Mouse (Mus musculus): ENCODE measurements around the gene Spata2.

Gene Spata2

DNA sequence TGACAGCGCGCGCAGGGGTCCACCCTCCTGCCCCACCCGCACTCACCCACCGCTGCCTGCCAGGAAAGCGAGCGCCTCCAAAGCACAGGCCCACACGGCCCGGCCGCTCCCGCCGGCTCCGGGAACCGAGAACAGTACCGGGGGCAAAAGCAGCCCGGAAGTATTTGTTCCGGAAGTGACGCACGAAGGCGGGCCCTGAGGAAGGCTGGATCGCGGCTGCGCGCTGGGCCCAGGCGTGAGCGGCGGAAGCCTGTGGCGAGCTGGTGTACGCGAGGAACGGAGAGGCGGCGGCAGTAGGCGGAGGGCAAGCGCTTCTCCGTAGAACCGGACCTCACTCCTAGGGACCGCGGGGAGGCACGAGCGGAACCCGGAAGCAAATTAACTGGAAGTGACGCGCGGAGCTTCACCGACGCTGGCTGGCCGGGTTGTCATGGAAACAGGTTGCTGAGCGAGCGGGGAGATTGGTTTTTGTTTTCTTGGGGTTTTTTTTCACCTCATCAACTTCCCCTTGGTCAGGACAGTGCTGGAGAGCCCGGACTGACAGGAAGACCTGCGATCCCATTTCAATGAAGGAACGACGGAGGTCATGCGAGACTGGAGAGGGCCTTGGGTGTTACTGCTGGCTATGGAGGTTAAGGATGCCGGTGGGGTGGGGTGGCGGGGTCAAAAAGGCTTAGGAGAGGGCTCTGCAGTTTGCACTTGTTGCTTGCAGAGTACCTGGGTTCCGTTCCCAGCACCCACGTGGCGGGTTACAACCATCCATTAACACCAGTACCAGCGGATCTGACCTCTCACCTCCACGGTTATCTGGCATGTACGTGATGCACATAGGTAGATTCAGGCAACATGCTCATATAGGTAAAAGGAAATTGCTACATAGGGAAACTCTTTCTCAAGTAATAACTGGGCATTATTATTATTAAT, at the start of gene Spata2:
Gene Spata2 (minus strand): TSS at position 175 of the 924 bp plus-strand sequence.
- peak; percentile 95 to 96 for DNase-seq

DNA sequence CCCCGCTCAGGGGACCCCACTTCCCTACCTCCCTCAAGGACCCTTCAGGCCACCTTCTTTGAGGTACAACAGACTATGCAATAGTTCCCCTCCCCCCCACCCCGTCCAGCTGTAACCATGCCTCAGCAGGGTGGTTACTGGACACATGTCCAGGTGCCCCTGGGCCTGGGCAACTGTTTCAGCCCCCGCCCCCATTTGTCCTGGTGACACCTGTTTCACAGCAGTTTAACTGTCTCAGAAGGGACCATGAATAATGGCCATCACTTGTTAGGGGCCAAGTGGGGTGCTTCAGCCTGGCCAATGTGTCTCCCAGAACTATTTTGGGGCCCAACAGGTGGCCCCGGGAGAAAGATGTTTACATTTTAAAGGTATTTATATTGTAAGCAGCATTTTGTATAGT, 49.7 kb upstream of the Spata2 start:
- DNase-seq, result no peak

DNA sequence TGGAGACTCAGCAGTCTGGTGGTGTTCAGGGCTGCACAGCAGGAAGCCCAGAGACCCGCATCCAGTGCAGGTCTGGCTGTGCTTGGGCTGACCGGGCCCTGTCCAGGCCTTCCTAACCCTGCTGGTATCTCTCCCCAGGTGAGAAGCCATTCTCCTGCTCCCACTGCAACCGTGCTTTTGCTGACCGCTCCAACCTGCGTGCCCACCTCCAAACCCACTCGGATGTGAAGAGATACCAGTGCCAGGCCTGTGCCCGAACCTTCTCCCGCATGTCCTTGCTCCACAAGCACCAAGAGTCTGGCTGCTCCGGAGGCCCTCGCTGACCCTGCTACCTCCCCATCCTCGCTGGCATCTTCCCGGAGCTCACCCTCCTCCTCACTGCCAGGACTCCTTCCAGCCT, 49.1 kb upstream of the Spata2 start:
- no peak for DNase-seq

DNA sequence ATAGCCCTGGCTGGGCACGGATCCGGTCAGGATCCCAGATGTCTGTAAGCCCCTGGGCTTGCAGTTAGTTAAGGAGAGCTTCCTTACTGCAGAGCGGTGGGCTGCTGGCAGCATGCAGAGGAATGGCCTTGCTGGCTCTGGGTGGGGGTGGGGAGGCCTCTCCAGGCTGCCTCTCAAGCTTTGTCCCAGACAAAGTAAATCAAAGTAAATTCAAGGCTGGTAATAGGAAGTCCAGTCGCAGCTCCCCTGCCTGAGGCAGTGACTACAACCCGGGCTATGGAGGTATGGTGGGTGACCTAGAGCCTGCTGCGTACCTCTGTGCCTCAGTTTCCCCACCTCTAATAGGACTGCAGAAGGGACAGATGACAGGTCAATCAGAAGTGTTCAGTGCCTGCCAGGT, 48.6 kb upstream of the Spata2 start:
- DNase-seq, result no peak

DNA sequence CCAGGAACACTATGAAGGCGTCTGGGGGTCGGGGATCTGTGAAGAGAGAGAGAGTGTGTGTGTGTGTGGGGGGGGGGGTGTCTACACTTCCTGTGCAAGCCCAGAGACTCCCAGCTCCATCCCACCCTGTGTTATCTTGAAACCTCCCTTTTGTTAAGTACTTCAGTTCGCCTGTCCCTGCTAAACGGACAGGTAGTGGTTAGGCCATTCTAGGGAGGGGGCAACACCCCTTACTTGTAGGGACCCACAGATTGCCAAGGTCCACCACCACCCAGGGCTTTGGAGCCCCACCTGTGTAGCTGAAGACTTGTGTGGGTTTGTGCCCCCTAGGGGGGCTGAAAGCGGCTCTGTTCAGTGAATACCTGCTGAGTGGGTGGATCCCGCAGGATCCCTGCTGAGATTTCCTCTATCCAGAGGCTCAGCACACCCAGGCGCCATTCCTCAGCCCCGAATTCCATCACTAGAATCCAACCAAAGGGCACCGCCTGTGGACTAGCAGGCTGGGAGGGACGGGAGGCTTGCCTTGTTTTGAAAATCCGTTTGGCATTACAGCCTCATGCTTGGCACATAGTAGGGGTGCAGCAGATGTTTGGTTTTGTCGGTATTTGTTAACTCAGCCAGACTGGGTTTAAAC, 47.9 kb upstream of the Spata2 start:
- no peak for DNase-seq

DNA sequence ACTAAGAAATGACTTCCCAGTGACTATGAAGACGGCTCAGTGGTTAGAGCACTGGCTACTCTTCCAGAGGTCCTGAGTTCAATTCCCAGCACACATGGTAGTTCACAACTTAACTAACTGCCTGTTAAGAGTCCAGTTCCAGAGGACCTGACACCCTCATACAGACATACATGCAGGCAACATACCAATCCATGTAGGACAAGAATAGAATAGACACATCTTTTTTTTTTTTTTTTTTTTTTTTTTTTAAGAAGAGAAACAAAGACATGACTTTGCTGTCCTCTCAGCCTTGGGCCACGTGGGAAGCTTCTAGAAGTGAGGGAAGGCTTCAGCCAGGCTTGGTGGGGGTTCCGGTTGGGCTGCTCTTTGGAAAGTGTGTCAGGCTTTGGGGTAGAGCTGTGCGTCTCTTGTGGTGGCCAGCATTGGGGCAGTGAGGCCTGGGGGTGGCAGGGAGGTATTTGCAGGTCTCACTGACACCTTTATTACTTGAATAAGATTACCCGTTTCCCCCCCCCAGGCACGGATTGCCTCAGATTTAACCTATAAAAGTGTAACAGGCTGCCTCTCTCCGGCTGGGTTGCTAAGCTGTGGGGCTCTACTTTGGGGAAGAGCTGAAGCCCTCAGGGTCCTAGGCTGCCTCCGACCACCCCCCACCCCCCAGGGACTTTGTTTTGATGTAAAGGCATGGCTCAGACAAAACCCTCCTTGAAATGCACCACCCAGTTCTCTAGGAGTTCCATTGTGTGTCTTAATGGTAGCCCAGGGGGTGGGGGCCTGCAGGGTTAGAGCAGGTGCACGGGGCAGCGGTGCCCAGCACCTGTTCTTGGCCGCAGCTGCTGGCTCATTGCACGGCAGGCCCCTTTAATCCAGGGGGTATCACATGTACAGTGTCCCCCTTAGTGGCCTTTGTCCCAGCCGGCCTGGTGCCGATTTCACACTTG, 47.1 kb upstream of the Spata2 start:
- no peak for DNase-seq

DNA sequence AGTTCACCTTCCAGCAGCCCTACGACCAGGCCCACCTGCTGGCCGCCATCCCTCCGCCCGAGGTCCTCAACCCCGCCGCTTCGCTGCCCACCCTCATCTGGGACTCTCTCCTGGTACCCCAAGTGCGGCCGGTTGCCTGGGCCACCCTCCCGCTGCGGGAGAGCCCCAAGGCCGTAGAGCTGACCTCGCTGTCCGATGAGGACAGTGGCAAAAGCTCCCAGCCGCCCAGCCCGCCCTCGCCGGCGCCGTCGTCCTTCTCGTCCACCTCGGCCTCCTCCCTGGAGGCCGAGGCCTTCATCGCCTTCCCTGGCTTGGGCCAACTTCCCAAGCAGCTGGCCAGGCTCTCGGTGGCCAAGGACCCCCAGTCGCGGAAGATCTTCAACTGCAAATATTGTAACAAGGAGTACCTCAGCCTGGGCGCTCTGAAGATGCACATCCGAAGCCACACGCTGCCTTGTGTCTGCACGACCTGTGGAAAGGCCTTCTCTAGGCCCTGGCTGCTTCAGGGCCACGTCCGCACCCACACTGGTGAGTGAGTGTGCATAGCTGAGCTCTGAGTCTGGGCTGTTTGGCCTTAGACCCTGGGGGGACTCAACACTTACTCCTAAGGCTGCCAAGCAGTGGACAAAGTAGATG, 46.1 kb upstream of the Spata2 start:
- no peak for DNase-seq

DNA sequence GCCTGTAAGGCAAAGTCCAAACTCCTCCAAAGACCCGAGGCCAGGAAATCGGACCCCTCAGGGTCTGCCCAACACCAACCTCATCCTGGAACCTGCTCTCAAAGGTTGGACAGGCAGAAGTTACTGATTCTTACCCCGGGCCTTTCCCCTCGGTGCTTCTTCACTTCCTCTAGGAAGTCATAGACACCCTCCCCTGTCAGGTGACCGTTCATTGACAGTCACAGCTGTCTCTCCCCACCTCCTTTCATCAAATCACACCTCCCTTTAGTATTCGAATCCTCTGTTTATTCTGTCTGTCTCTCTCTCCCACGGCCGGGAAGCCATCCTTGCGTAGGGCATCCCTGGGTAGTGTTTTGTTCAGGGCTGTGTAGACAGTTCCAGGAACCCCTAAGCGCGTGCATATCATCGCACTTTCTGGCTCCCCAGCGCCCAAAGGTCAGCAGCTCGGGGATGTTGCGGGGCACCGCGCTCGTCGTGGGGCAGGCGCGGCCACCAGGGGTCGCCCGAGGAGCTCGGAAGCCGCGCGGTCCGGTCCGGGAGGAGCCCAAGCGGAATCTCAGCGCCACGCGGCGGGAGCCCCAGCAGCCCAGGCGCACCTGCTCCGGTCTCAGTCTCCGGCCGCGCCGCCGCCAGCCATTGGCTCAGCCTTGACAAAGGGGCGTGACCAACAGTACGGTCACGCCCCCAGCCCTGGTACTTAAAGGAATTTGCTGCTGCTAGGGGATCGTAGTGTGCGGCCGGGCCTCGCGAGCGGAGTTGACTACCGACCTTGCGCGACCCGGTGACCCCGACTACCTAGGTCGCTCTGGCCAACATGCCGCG, 45.0 kb upstream of the Spata2 start, which contains the start of gene Snai1:
Gene Snai1 (plus strand): TSS at position 720 of the 822 bp plus-strand sequence.
- DNase-seq, result peak; percentile 90 to 95

DNA sequence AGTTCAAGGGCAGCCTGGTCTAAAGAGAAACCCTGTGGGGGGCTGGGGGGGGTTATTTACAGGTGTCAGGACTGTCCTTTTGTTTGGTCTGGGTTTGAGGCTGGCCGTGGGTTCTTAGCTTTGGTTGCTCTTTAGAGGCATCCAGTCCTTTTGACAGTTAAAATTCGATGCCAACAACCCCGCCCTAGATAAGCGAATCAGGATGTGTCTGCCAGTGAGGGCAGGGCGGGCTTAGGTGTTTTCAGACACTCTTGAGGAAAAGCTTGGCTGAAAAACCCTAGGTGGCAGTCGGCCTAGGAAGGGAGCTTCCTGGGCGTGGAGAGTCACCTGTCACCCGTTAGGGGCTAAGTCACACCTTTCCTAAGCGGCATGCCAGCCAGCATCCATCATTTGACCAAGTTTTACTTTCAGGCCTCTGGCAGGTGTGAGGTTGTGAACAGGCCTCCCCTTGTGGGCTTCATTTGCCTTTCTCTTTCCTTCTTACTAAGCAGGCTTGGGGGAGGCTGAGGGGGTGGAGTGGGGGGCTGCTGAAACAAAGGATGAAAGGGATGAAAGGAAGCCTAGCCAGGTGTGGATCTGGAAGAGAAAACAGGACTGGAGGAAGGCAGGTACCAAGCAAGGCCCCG, 43.7 kb upstream of the Spata2 start:
- DNase-seq, result no peak

DNA sequence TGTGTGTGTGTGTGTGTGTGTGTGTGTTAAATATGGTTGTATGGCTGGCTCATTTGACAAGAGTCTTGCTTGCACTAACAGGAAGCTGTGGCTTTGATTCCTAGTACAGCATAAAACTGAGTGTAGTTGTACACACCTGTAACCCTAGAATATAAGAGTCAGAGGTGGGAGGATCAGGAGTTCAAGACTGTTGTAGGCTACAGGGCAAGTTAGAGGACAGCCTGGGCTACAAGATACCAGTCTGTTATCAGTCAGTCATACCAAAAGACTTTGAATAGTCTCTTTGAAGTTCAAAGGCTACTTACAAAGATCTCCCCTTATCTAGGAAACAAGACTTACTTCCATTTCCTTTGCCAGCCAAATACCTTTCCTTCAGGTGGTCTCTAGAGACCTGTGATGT, 41.2 kb upstream of the Spata2 start:
- DNase-seq, result no peak

DNA sequence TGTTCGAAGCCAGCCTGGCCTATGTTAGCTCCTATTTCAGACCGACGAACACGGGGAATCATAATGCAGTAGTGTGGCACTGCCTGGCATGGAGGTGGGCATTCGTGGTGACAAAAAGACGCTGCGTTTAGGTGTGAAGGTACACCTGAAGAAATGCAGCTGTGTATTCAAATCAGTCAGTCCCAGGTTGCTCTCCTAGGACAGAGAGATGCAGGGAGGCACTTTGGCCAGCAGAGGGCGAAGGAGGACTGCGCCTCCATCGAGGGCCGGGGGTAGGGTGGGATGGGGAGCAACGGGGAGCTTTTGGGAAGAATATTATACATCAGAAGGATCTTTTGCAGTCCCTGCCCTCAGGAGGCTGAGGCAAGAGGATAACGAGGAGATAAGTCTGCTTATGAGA, 39.4 kb upstream of the Spata2 start:
- DNase-seq, result peak; percentile 44 to 65

DNA sequence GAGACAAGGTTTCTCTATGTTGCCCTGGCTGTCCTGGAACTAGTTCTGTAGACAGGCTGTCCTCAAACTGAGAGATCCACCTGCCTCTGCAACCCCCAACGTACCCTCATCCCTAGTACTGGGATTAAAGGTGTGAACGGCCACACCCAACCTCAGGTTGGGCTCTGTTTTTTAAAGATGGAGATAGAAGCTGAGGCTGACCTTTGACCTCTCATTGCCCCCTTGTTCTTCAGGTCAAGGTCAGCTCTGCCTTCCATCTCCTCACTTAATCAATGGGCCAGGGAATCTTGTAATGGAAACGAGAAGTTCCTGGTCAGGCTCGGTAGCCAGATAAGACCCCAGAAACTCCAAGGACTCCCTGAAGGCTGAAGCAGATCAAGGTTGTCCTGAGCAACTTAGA, 37.8 kb upstream of the Spata2 start:
- DNase-seq, result no peak

DNA sequence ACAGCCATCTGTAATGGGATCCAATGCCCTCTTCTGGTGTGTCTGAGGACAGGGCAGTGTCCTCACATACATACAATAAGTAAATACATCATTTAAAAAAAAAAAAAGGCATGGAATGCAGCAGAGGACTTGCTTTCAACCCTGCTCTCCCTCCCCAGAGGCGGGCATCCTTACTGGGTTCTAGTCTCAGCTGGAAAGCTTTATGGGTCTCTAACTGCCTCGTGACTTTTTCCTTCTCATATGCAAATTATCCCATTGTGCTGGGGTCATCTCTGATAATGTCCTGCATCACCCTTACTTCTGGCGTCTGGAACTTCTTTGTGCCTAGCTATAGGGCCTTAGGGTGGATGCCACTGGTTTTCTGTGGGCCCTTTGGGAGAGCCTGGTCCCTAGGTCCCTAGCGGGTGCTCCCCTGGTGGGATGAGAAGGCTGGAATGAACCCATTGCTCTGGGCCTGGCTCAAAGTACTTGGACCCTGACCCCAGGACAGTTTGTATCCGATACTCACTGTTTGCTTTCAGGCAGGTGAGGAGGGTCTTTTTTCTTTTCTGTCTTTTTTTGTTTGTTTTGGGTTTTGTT, 37.3 kb upstream of the Spata2 start:
- no peak for DNase-seq

DNA sequence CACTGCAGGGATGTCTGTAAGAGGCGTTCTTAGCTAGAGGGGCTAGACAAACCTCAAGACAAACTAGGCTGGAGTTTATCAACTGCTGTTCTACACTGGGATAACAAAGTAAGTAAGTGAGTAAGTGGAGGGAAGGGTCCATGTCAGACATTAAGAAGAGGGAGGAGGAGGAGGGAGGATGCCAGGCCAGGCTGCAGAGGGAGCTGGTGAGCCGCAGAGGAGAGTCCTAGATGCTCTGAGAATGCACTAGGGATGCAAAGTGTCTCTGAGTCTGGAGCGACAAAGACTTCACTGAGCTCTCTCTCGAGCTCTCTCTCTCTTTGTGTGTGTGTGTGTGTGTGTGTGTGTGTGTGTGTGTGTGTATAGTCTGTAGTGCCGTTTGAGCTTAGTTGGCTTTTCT, 35.6 kb upstream of the Spata2 start:
- peak in 1 of 2 experiments; percentile 49 for DNase-seq

DNA sequence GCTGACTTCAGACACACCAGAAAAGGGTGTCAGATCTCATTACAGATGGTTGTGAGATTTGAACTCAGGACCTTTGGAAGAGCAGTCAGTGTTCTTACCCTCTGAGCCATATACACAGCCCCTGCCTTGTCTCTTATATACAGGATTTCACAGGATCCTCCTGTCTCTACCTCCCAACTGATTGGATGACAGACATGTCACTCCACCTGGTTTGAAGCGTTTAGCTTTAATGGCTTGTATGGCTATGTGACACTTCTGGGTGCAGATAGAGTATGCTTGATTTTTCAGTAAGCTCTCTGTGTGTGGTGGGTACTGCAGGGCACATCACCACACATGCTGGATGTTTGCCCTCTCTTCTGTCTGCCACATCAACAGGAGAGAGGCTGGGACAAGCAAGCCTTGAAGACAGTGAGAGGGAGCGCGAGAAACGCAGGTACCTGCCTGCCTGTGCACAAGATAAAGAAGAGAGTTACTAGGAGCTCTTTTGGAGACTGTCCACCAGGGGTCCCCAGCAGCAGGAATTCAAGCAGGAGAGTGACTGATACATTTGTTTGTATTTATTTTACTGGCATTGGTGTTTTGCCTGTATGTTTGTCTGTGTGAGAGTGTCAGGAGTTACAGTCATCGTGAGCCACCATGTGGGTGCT, 27.0 kb upstream of the Spata2 start:
- DNase-seq, result no peak

DNA sequence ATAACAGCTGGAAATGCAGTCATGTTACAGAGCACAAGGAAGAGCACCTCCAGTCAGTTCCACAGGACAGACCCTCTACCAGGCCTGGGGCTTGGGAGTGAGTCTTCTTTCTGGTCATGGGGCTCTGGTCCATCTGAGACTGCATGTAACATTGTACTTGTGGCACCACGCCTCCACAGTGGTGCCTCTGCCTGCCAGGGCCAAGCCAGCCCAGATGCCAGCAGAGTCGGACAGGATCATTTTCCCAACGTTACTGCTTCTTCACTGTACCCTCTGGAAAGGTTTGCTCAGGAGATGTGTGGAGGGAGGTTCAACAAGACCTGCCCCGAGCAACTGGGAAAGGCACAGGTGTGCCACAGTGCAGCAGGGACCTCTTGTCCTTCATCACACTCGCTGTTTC, 23.0 kb upstream of the Spata2 start:
- no peak for DNase-seq

DNA sequence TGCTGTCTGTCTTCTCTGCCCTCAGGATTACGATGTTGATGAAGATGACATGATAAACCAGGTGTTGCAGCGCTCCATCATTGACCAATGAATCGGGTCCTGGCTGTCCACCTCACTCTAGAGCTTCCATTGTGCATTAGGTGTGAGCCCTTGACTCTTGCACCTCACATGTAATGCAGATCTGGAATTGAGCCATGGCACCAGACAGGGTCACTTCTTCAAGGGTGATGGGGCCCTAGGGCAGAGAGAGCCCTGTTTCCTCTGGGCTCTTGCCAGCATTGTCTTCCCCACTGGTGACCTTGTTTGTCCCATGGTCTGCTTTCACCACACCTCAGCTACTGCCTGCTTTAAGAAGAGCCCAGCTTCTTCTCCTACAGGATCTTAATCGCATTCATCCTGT, 22.0 kb upstream of the Spata2 start:
- DNase-seq, result no peak

DNA sequence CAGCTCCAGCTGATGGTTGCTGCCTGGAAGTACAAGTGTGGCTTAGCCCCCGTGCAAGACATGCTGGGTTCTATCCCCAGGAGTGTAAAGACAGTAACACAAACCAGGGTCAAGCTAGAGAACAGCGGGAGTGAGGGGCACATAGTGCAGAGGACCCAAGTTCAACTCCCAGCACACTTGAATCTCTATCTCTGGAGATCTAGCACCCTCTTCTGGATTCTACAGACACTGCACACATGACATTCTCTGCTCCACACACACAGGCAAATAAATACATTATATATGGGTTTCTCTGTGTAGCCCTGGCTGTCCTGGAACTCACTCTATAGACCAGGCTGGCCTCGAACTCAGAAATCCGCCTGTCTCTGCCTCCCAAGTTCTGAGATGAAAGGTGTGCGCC, 20.3 kb upstream of the Spata2 start:
- no peak for DNase-seq

DNA sequence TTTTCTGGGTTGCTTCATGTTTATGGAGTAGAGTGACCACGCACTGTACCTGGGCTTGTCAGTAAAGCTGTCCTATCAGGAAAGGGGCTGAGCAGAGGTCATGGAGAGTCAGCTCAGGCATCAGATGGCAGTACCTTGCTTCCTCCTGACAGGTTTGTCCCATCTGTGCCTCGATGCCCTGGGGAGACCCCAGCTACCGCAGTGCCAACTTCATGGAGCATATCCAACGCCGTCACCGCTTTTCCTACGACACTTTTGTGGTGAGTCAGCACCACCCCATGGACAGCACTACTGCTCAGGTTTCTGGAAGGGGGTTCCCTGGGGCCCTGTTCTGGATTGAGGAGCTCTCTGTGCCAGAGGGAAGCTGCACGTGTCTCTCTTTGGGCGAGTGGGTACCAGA, 19.7 kb upstream of the Spata2 start:
- DNase-seq, result peak; percentile 28 to 39

DNA sequence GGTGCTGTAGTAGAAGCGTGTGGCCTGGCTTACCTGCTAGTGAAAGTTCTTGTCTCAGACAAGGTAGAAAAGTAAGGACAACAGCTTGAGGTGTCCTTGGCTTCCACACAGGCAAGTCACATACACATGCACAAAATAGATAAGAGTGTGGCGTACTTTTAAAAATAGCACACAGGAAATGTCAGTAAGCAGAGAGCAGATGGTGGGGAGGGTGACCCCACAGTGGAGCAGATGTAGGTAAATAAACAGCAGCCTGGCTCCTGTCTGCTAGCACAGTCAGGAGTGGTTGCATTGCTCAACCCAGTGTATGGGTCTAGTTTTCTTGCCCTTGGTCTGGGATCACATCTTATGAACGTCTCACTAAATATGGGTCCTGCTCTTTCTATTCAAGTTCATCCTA, 17.8 kb upstream of the Spata2 start:
- no peak for DNase-seq

Data from cerebellum, postnatal 25 days (tissue).